Mouse (Mus musculus): Measurements from ENCODE around the gene Zfp651. TPM values are rescaled to one million over a fixed set of nuclear protein-coding genes. Genes with fewer than 3 reads are reported as not detected.

The Zfp651 gene
- 6.0 and 7.2 TPM in 2 replicates for polyA plus RNA-seq (2014; fragmentation: Nextera tagmentation; extraction: Ambion mirVana)

DNA sequence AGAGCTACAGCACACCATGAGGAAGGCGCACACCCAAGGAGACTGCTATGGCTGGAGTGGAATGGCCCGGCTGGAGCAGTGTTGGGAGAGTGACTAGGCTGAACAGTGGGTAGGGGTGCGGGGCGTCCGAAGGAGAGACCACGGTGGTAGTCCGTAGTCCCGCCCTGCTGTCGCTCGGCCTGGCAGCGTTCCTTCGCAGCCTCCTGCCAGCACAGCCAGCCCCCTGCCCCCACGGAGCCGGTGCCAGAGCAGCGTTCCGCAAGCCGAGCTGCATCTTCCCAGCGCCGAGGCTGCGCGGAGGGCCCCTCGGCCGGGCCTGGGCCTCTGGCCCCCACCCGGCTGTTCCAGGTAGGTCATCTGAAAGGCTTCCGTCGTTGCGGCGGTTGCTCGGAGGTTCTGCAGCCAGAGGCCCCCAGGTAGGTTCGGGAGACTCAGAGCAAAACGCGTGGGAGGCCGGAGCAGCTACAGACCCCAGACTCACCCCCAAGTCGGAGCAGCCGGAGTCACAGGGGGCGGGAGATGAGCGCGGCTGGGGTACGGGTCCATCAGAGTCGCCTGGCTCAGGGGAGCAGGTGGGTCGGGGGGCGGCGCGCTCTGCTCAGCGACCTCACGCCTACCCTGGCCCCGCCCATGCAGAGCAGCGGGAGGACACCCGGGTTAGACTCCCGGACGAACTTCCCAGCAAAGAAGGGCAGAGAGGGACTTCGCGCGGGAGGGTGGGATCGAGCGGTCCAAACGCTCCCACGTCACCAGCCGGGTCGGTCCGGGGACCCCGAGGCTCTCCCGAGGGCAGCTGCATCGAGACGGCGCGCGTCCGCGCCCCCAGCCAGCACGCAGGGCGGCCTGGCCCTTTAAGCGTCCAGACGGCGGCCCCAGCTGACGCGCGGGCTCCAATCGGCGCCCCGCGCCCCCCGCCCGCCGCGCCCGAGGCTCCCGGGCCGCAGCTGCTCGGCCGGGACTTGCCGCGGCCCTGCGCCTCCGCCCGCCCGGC lies at the start of gene Zfp651:
Gene Zfp651 (plus strand): TSS at position 240 of the 991 bp plus-strand sequence.
- Histone ChIP-seq H3K4me2 (replicated peaks; ENCODE audit: low read depth, low read length) (peak within 1 kb of the TSS; percentile 94), H3K4me3 (ENCODE audit: low read depth, low read length) (peak within 1 kb of the TSS; percentile 78), H3K9me3 (ENCODE audit: control insufficient read depth, low read length) (no peaks in the 10 kb centered on the region), H3K4me1 (replicated peaks; ENCODE audit: control insufficient read depth, insufficient read depth, low read length) (peaks cover 16% of the 10 kb centered on the region), H3K36me3 (ENCODE audit: control insufficient read depth, insufficient read depth, low read length) (peaks cover 7% of the 10 kb centered on the region; the same call in 1 of the 2 replicates), H3K27ac (ENCODE audit: low read depth, low read length) (peak within 1 kb of the TSS; percentile 92), H3K9ac (ENCODE audit: low read depth, low read length) (peak within 1 kb of the TSS; percentile 81), H3K27me3 (ENCODE audit: control insufficient read depth, insufficient read depth, low read length) (no peaks in the 10 kb centered on the region)
- ATAC-seq (ENCODE audit: low FRiP score) (peak; percentile 87), DNase-seq (ENCODE audit: low spot score) (peak; percentile 86)
- under 1% methylated on average over 77 of the region's 97 CpGs for WGBS

DNA sequence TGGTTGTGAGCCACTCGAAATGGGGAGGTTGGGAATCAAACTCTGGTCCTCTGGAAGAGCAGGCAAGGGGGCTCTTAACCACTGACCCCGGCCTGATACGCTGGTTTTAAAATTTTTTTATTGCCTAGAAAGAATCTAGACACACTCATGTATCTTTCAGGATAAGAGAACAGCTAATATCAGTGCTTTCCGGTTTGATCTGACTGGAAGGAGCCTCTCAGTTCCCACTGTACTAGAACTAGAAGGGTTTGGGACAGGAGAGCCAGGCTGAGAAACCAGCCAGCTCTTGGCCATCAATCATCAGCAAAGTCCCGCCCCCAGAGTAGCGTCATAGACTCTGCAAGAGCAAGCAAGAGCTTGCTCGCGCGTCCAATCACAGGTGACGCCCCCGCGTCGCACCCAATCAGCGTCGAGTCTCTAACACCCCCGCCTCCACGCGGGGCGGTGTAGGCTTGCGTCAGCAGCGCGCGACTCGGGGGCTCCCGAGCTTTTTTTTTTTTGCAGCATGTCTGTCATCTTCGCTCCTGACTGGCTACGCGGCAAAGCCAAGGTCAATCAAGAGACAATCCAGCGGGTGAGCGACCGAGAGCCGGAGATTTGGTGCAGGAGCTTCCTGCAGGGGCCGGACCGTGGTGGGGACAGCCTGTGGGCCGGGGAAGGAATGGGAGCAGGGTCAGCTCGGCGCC lies 49.1 kb upstream of the Zfp651 start, which contains the start of gene Ss18l2:
Gene Ss18l2 (plus strand): TSS at position 432 of the 686 bp plus-strand sequence.
- Histone ChIP-seq H3K9me3 (ENCODE audit: control insufficient read depth, low read length) (no peaks in the 10 kb centered on the region), H3K27ac (ENCODE audit: low read depth, low read length) (peak within 1 kb of the TSS; percentile 90), H3K27me3 (ENCODE audit: control insufficient read depth, insufficient read depth, low read length) (no peaks in the 10 kb centered on the region), H3K4me2 (replicated peaks; ENCODE audit: low read depth, low read length) (peak within 1 kb of the TSS; percentile 57), H3K9ac (ENCODE audit: low read depth, low read length) (peak within 1 kb of the TSS; percentile 89), H3K4me1 (replicated peaks; ENCODE audit: control insufficient read depth, insufficient read depth, low read length) (peaks cover 9% of the 10 kb centered on the region), H3K4me3 (ENCODE audit: low read depth, low read length) (peak within 1 kb of the TSS; percentile 88), H3K36me3 (ENCODE audit: control insufficient read depth, insufficient read depth, low read length) (no peaks in the 10 kb centered on the region)
- WGBS = 4% methylated on average over 37 of the region's 37 CpGs
- ATAC-seq (ENCODE audit: low FRiP score) (peak; percentile 96), DNase-seq (ENCODE audit: low spot score) (peak; percentile 99)

DNA sequence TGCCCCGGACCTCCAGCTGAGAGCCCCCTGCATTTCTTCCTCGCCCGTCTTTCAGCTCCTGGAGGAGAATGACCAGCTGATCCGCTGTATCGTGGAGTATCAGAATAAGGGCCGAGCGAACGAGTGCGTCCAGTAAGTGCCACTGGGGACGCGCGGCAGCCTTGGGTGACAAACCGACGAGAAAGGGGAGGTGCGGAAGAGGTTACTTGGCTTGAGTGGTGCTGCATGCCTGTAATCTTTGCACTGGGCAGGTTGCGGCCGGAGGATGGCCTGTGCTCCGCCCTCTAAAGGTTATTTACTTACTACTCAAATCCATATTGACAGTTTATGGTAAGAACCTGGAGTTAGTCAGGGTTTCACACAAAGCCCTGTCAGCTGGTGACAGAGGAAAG lies 48.5 kb upstream of the Zfp651 start:
- DNase-seq (ENCODE audit: low spot score) = no peak
- 1% methylated on average over 18 of the region's 18 CpGs for WGBS
- Histone ChIP-seq H3K27ac (ENCODE audit: low read depth, low read length) (peak overlapping the region; percentile 90), H3K4me1 (replicated peaks; ENCODE audit: control insufficient read depth, insufficient read depth, low read length) (peaks cover 4% of the 10 kb centered on the region), H3K36me3 (ENCODE audit: control insufficient read depth, insufficient read depth, low read length) (no peaks in the 10 kb centered on the region), H3K4me3 (ENCODE audit: low read depth, low read length) (peak overlapping the region; percentile 88), H3K4me2 (replicated peaks; ENCODE audit: low read depth, low read length) (peak overlapping the region; percentile 57), H3K27me3 (ENCODE audit: control insufficient read depth, insufficient read depth, low read length) (no peaks in the 10 kb centered on the region), H3K9me3 (ENCODE audit: control insufficient read depth, low read length) (no peaks in the 10 kb centered on the region), H3K9ac (ENCODE audit: low read depth, low read length) (peak overlapping the region; percentile 89)
- ATAC-seq (ENCODE audit: low FRiP score) = peak; percentile 29; the same call in 1 of the 2 replicates

DNA sequence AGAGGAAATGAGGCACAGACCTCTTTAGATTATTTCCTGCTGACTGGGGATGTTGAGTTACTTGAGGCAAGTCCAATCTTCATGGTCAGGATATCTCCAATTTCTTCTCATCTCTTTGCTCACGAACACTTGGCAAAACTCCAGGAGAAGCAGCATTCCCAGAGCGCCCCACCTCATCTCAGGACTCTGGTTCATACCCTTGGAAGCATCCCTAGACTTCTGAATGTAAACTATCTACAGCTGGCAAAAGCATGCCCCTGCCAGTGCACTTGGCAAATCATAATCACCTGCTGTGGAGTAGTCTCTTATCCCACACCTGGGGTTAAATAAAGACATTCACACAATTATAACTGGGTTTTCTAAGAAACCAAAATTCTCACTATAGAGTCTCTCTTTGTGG lies 42.1 kb upstream of the Zfp651 start:
- WGBS = 88% methylated on average over 2 of the region's 2 CpGs
- Histone ChIP-seq H3K4me2 (replicated peaks; ENCODE audit: low read depth, low read length) (no peak overlapping the region), H3K36me3 (ENCODE audit: control insufficient read depth, insufficient read depth, low read length) (no peaks in the 10 kb centered on the region), H3K27ac (ENCODE audit: low read depth, low read length) (no peak overlapping the region), H3K27me3 (ENCODE audit: control insufficient read depth, insufficient read depth, low read length) (no peaks in the 10 kb centered on the region), H3K9me3 (ENCODE audit: control insufficient read depth, low read length) (no peaks in the 10 kb centered on the region), H3K9ac (ENCODE audit: low read depth, low read length) (no peak overlapping the region), H3K4me3 (ENCODE audit: low read depth, low read length) (no peak overlapping the region), H3K4me1 (replicated peaks; ENCODE audit: control insufficient read depth, insufficient read depth, low read length) (0 out of 2 replicates have a peak, but pooled peaks cover 3% of the 10 kb centered on the region)
- DNase-seq (ENCODE audit: low spot score) (no peak), ATAC-seq (ENCODE audit: low FRiP score) (no peak)

DNA sequence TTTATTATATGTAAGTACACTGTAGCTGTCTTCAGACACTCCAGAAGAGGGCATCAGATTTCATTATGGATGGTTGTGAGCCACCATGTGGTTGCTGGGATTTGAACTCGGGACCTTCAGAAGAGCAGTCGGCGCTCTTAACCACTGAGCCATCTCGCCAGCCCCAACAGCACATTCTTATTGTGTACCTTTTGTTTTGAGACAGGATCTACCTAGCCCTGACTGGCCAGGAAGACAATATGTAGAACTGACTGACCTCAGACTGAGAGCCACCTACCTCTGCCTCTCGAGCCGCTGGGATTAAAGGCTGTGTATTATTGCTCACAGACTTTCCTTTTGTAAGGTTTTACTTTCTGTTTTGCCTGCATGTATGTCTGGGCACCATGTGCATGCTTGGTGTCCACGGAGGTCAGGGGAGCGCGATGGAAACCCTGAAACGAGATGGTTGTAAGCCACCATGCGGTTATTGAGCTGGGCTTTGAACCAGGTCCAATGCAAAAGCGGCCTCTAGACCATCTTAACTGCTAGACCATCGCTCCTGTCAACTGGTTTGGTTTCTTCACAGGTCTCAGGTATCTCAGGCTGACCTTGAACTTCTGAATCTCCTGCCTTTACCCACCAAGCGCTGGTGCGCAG lies 40.9 kb upstream of the Zfp651 start:
- peak overlapping the region; percentile 98 for H3K27ac ChIP-seq (ENCODE audit: low read depth, low read length)
- H3K4me1 ChIP-seq (replicated peaks; ENCODE audit: control insufficient read depth, insufficient read depth, low read length) = 0 out of 2 replicates have a peak, but pooled peaks cover 3% of the 10 kb centered on the region
- peak overlapping the region; percentile 62 for H3K9ac ChIP-seq (ENCODE audit: low read depth, low read length)
- ATAC-seq (ENCODE audit: low FRiP score) (peak; percentile 36), DNase-seq (ENCODE audit: low spot score) (no peak)
- 70% methylated on average over 15 of the region's 15 CpGs for WGBS
- H3K9me3 ChIP-seq (ENCODE audit: control insufficient read depth, low read length) = no peaks in the 10 kb centered on the region
- H3K4me3 ChIP-seq (ENCODE audit: low read depth, low read length) = peak overlapping the region; percentile 94
- no peaks in the 10 kb centered on the region for H3K27me3 ChIP-seq (ENCODE audit: control insufficient read depth, insufficient read depth, low read length)
- no peaks in the 10 kb centered on the region for H3K36me3 ChIP-seq (ENCODE audit: control insufficient read depth, insufficient read depth, low read length)
- H3K4me2 ChIP-seq (replicated peaks; ENCODE audit: low read depth, low read length) = peak overlapping the region; percentile 56

DNA sequence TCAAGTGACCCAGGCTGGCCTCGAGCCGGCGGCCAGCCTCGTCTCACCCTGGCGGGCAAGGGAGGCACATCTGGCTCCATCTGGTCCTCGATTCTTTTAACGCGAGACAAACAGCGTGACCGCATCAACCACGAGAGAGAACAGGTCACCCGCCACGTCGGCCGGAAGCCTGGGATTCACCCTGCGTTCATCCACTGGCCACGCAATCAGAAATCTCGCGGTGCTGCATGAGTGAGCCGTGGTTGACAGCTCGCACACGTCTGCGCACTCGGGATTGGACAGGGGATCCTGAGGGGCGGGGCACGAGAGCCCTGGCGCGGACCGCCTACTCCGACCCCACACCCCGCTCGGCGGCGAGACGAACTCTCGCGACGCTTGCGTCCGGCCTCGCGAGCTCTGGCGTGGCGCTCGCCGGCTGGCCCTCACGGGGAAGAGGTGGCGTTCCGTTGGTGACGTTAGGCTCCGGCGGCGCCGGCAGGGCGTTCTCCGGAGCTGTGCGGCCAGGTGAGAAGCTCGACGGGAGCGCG lies 40.3 kb upstream of the Zfp651 start, which contains the start of gene Nktr:
Gene Nktr (plus strand): TSS at position 378 of the 527 bp plus-strand sequence.
- H3K4me1 ChIP-seq (replicated peaks; ENCODE audit: control insufficient read depth, insufficient read depth, low read length) = 0 out of 2 replicates have a peak, but pooled peaks cover 3% of the 10 kb centered on the region
- H3K4me2 ChIP-seq (replicated peaks; ENCODE audit: low read depth, low read length) = peak within 1 kb of the TSS; percentile 92
- H3K36me3 ChIP-seq (ENCODE audit: control insufficient read depth, insufficient read depth, low read length) = no peaks in the 10 kb centered on the region
- WGBS = under 1% methylated on average over 59 of the region's 61 CpGs
- no peaks in the 10 kb centered on the region for H3K9me3 ChIP-seq (ENCODE audit: control insufficient read depth, low read length)
- H3K27me3 ChIP-seq (ENCODE audit: control insufficient read depth, insufficient read depth, low read length) = no peaks in the 10 kb centered on the region
- H3K27ac ChIP-seq (ENCODE audit: low read depth, low read length) = peak within 1 kb of the TSS; percentile 98
- peak within 1 kb of the TSS; percentile 94 for H3K4me3 ChIP-seq (ENCODE audit: low read depth, low read length)
- peak within 1 kb of the TSS; percentile 94 for H3K9ac ChIP-seq (ENCODE audit: low read depth, low read length)
- ATAC-seq (ENCODE audit: low FRiP score) (peak; percentile 99), DNase-seq (ENCODE audit: low spot score) (peak; percentile 99)

DNA sequence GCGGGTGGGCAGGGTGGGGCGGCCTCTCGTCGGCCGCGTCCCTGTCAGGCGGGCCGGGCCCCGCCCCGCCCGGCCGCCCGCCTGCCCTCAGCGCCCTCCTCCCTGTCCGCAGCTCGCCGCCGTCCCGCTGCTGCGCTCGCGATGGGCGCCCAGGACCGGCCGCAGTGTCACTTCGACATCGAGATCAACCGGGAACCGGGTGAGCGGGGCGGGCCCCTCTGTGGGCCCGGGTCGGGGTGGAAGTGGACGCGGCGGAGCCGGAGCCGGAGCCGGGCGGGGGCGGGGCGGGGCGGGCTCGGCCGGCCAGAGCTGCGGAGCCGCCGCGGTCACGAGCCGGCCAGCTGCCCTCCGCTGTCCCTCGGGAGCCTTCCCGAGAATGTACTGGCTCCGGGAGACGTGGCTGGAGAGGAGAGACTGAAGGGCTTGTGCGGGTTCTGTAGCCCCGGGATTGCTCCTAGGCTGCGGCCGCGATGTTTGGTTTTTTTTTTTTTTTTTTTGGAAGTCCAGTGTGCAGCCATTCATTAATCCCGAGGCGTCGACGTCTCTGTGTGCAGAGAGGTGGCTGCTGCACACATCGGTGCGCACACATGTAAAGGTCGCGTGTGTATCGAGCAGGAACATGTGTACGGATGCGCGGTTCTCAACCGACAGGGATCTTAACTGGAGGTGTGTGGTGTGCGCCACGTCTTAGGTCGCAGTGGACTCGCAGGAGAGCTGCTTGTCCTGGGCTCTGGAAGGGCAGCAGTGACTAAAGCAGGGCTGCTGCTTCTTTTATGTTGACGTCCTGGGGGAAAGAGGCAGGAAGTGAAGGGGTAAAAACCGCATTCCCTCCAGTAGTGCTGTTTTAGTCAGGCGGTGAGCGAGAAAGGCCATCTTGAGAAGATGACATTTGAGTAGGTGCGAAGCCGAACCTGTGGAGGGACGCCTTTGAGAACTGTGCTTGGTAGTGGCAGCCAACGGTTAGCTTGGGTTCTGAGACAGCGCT lies 39.5 kb upstream of the Zfp651 start:
- 2% methylated on average over 50 of the region's 87 CpGs for WGBS
- 0 out of 2 replicates have a peak, but pooled peaks cover 3% of the 10 kb centered on the region for H3K4me1 ChIP-seq (replicated peaks; ENCODE audit: control insufficient read depth, insufficient read depth, low read length)
- no peaks in the 10 kb centered on the region for H3K27me3 ChIP-seq (ENCODE audit: control insufficient read depth, insufficient read depth, low read length)
- DNase-seq (ENCODE audit: low spot score) (peak; percentile 69), ATAC-seq (ENCODE audit: low FRiP score) (peak; percentile 82)
- peak overlapping the region; percentile 94 for H3K4me3 ChIP-seq (ENCODE audit: low read depth, low read length)
- no peaks in the 10 kb centered on the region for H3K36me3 ChIP-seq (ENCODE audit: control insufficient read depth, insufficient read depth, low read length)
- peak overlapping the region; percentile 92 for H3K4me2 ChIP-seq (replicated peaks; ENCODE audit: low read depth, low read length)
- no peaks in the 10 kb centered on the region for H3K9me3 ChIP-seq (ENCODE audit: control insufficient read depth, low read length)
- peak overlapping the region; percentile 94 for H3K9ac ChIP-seq (ENCODE audit: low read depth, low read length)
- peak overlapping the region; percentile 98 for H3K27ac ChIP-seq (ENCODE audit: low read depth, low read length)

Measured in hindbrain, embryonic 11.5 days (tissue).